Mouse (Mus musculus): ENCODE results near the gene Nufip2.

DNA sequence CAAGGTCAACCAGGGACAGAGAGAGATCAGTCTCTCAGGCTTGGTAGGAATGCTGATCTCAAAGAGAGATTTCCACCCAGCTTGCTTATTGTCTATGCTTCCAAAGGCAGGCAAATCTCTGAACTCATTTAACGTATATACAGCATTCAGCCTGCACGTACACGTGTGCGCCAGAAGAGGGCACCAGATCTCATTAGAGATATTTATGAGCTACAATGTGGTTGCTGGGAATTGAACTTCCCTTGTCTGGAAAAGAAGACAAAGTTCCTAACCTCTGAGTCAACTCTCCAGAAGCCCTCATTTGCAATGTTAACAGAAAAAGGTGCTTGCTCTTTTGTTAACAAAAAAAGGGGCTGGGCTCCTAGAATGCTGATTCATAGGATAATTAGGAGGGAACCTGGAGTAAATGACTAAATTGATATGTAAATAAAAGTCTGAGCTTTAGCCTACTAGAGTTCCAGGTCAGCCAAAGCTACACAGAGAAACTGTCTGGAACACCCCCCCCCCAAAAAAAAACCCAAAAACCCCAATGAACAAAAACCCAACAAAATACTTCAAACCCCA, 12.4 kb upstream of the Nufip2 start:
- TF ChIP-seq EP300 (IDR thresholded peaks at IDR 0.05) (no peak), CTCF (IDR thresholded peaks at IDR 0.05) (peak; percentile 43)
